Mouse (Mus musculus) gastrocnemius, postnatal 36 days (tissue): ENCODE data around the gene Skap1. TPM values are rescaled to one million over a fixed set of nuclear protein-coding genes. Genes with fewer than 3 reads are reported as not detected.
A peak's percentile ranks its signal among the peaks of the same experiment; 100 is the strongest.

Experiments
- DNase-seq, 2 experiments: peaks; one replicate each; pipeline ENCODE4 v3.0.0; 2022
- intact Hi-C: fragments of 180-260 bp; cut with DNase I; formaldehyde crosslinking; loops from one replicate; pipeline ENCODE4 v1.15.1; 2025
- total RNA-seq, 2 experiments: library from RNA; stranded (reverse); gene quantifications; 2 replicates each; pipeline ENCODE4 v1.2.3; 2021

Skap1 gene
- total RNA-seq, 2 experiments from 2014 or later: 1.6 TPM; not detected in 1

DNA sequence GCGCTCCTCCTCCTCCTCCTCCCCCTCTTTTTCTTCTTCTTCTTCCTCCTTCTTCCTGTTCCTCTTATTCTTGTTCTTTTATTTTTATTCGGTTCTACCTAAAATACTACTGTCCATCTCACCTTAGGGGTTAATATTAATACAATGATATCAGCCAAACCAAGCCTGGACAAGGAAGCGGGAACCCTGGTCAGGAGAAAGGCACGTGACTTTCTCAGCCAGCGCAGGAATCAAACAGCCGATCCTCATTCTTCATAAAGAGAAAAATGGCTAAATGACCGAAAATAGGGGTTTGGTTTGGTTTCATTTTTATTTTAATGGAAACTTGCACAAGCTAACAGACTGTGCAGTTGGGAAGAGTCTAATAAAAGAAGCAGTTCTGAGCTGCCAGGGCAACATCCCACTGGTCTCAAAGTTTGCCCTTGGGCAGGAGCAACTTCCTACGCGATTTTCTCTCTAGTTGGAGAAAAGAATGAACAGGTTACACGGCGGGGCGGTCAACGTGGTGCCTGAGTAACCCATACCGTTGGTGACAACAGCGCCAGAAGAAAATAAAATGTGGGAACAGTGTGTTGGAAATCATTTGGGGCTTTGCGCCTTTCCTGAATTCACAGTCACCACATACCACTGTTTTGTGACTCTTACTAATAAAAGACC, 154.5 kb downstream of the Skap1 start:
- DNase-seq: no peak
- intact Hi-C loops: no loop called here

DNA sequence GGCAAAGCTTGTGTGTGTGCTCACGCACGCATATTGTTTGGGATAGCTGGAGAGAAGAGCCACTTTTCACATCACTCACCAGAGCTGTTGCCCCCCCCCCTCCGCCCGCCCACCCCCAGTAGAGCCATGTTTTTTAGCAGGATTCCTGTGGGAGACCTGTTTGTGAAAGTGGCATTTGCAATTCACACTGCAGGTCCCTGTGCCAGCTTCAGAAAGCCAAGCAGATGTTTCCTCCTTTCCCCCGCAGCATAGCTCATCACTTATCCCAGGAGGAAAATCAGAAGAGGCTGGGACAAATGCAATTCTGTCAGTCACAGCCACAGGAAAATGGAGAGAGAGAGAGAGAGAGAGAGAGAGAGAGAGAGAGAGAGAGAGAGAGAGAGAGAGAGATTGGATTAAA, 155.2 kb downstream of the Skap1 start:
- intact Hi-C loops: no loop called here
- DNase-seq: no peak

DNA sequence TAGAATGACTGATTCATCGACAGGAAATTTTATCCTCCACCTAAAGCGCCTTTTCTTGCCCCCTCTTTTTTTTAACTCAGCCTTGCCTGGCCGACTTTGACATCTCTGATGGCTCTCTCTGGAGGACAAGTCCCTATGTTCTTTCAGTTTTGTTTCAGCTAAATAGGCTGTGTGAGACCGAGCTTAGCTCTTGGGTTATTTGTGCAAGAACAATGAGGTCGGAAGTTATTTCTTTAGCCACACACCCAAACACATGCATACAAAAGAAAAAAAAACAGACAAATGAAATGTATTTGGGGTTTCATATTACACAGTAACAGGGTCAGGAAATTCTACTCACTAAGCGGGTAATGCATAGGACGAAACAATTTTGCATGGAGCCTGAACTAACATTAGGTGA, 155.6 kb downstream of the Skap1 start:
- no peak for DNase-seq
- intact Hi-C loops: loop anchor here (2.0 kb wide), 1 partner anchor 341 kb away; no protein-coding TSS in a partner anchor

DNA sequence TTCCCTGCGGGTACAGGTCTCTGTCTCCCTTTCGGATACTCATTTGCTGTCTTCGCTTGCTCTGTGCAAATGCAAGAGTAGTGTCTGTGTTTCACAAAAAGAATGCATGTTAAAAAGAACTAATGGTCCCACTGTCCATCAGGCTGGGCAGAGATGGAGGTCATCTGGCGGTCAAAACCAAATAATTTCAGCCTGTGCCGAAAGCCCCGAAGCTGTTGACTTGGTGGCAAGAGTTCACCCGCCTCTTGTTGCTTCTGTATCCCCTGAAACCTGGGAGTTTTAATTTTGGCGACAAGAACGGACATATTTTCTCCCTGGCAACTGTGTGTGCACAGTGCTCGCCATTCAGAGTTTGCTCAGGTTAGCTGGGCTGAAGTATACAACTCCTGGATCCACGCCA, 156.3 kb downstream of the Skap1 start:
- intact Hi-C loops: loop anchor here (2.0 kb wide), 1 partner anchor 342 kb away; no protein-coding TSS in a partner anchor
- DNase-seq: no peak

DNA sequence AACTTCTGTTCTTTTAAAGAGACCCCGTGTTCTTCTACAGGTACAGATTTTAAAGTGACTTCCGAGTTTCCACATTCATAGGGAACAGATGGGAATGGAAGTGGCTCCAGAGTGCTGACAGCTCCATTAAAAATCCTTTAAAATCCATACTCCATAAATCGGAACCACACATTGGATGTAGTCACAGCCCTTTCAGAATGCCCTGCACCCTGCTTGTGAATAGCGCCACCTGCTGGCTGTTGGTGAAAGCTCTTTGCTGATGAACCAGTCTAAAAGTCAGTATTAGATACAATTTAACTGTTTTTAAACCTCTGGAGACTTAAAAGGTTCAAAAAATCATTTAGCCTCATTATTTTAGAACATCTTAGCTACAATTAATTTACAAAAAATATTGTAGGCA, 156.8 kb downstream of the Skap1 start:
- intact Hi-C loops: loop anchor here (2.0 kb wide), 1 partner anchor 342 kb away; no protein-coding TSS in a partner anchor
- peak; percentile 34 to 56 for DNase-seq

DNA sequence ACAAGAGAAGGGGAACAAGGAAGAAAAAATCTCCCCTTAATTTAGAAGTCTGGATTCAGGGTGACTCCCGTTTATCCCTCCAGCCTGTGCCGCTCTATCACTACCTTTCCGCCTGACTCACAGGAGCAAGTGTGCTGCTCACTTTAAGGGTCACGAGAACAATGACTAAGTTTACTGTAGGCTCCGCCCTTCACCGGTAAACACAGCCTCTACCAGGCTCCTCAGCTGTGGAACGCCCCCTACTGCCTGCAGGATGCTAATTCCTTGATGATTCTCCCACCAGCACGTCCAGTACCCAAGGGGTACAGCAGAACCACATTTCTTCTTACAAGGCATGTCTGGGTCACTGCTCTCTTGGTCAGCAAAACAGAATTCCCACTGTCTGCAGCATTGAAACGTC, 158.4 kb downstream of the Skap1 start:
- intact Hi-C loops: no loop called here
- DNase-seq: peak in 1 of 2 experiments; percentile 19

DNA sequence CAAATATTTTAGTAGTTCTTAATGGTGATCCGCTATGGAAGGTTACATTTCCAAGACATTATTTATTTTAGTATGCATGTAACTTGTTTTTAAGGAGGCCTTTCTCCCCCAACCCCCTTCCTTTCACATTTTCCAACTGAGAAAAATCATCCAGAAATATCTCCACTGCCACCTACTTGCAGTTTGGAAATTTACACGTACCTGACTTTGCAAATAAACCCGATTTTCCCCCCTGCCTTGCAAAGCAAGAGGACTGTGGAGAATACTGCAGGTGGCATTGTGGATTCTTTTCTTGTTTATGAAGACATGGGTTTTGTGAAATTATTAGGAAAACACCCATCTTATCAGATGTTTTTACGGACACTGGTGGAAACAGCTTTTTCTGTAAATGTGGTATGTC, 160.0 kb downstream of the Skap1 start:
- intact Hi-C loops: no loop called here

DNA sequence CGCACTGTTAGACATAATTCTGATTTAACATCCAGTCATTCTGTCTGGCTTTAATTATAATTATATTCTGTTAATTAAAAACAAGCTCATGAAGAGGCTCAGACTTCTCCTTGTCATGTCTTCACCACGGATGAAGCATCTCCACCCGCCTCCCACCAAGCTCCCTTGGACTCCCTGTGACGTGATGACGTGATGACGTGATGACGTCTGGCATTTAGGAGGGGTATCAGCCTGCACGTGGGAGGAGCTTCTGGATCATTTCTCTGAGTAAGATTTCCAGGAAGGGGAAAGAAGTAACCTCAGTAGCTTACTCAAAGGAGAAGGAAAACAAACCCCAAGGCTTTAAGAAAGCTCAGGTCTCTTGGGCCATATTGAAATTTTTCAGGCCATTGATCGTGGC, 165.4 kb downstream of the Skap1 start:
- intact Hi-C loops: no loop called here
- DNase-seq: no peak

More for the DNA sequence above, 160.0 kb downstream of the Skap1 start:
- DNase-seq: no peak

DNA sequence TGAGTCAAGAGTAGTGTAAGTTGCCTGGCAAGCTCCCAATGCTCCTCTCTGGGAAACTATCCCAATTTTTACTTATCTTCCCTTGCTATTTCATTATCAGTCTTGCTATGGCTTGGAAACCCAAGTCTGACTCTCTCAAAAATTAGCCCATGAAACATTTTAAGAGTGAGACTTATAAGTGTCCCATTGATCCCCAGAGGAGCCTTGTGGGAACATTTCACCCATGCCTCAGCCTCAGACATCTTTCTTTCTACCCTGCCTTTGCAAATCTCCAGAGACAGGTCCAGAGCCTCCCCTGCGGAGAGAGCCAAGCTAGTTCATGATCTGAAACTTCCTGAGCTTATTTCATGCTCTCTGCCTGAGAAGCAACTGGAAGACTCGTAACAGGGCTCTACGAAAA, 167.1 kb downstream of the Skap1 start:
- intact Hi-C loops: no loop called here
- no peak for DNase-seq

DNA sequence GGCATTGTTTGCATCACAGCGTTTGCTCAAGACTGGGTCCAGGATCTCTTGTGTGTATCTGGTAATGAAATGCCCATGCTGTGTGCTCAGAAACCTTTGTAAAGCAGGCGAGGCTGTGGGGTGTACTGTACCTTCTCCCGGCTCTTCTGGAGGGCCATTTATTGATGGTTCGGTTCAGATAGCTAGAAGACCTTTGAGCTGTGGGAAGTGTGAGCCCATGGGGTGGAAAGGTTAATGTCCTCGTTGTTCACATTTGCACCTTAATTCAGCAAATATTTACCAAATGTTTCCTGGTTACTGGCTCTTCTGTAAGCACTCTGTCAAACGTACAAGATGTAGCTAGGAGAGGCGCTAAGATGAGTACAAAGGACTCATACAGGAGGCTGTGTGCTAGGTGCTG, 173.5 kb downstream of the Skap1 start:
- intact Hi-C loops: no loop called here
- no peak for DNase-seq

DNA sequence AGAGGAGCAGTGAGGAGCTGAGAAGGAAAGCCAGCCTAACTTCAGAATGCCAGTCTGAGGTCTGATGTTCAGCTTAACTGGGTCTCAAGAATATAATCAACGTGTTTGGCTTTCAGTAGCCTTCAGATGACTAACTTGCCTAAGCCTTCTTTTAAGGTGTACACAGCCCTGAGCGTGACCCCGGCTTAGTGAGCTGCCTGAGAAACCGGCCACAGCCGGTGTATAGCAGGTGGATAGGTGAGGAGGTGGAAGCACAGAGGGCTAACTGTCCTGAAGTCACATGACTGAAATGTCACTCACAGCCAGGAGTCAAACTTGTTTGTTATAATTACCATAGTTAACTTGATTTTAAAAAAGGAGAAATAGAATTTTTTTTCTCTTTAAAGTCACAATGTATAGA, 175.4 kb downstream of the Skap1 start:
- intact Hi-C loops: no loop called here
- DNase-seq: no peak

DNA sequence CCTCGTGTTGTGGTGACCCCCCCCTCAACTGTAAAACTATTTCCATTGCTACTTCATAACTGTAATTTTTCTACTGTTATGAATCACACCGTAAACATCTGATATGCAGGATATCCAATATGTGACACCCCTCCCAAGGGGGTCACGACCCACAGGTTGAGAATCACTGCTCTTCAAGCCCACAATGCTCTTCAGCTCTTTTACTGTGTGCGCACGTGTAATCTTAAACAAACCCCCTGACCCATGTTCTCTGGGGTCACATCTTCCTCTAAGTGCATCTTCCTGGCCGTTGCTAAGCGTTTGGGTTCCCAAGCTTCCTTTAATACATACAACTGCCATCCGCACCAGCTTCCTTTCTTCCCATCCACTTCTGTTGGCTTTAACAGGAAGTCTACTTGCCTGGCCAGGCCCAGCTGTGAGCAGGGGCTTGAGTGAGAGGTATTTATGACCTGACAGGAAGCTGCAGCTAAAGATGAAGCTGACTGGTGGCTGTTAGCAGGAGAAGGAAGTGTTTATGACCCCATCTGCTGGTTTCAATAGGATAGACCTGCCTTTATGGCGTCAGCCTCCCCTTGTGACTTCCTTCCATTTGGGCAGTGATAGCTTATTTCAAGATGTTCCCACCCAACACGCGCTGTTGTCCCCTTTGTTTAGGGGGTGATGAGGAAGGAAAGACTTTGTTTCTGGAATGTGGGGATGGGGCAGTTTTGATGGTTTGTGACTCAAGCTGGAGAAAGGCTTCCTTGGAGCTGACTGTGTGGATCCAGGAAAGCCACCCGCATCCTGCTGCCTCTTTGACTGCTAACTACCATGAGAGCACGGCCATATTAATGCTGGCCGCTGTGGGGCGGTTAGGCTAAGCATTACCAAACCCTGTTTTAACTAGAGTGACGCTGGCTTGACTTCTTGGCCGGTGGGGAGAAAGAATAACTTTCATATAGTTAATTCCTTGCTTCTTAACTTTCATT, 178.1 kb downstream of the Skap1 start:
- intact Hi-C loops: no loop called here
- no peak for DNase-seq

DNA sequence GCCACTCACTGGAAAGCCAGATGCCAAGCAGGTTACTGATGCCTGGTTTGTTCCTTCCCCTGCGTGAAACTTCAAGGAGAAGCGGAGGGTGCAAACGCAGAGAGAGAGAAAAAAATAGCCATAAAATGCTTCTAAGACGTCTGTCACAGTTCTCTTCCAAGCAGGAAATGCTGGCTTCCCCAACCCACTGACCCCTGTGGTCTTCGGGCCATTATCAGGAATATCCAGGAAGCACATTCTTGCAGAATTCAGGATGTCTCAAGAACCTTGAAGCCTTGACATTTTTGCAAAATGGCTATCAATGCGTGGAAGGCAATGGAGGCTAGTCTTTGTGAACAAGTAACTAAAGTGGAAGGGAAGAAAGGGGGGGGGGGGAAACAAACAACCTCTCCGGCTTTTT, 180.6 kb downstream of the Skap1 start:
- DNase-seq: no peak
- intact Hi-C loops: no loop called here

DNA sequence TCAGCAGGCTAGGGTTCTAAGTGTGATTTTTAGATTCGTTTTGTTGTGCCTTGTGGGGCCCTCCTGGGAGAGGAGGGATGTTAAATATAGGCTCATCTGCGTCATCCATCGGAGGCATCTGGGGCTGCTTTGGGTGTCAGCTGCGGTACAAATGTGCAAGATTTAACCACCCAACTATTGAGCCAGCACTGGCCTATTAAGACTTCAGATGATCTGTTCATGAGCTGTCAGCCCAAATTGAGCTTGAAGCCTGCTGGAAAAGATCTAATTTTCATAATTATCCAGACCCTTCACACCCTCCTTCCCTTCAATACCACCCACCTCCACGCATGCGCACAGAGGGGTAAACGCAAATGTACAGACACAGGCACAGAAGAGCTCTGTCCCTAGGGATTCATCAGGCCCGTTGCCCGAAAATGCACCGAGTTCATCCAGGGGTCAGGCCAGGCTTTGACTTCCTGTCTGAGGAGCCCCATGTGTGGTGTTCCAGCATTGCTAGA, 181.2 kb downstream of the Skap1 start:
- intact Hi-C loops: no loop called here
- peak; percentile 25 to 40 for DNase-seq

DNA sequence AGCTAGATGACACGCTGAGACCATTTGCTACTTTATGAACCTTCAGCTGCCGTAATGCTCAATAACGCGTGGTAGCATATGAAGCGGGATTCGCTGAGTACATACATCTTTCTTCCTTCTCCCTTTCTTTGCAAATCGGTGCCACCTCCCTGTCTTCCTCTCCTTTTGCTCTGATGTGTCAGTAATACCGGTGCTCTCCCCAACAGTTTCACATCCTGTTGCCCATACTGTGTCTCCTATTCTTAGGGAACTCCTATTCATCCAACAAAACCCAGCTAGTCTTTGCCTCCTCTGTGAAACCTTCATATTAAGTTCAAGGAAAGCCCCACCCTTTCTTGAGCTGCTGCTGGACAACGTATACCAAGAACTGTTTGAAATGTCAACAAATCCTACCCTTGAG, 187.5 kb downstream of the Skap1 start:
- no peak for DNase-seq
- intact Hi-C loops: no loop called here

DNA sequence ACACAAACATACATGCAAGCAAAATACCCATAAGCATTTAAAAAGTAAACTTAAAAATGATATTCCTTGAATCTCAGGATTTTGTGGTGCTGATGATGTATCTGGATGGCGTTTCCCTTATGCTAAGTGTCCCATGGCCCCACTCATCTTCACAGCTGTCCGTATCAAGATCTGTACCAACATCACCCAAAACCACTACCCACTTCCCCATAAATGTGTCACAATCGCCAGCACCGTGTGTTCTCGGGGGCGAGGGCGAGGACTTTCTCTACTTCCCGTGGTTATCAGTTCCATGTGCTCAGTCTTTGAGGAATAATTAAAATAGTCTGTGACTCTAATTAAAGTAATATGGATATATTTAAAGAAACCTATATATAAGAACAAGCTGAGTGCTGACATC, 189.5 kb downstream of the Skap1 start:
- no peak for DNase-seq
- intact Hi-C loops: no loop called here

DNA sequence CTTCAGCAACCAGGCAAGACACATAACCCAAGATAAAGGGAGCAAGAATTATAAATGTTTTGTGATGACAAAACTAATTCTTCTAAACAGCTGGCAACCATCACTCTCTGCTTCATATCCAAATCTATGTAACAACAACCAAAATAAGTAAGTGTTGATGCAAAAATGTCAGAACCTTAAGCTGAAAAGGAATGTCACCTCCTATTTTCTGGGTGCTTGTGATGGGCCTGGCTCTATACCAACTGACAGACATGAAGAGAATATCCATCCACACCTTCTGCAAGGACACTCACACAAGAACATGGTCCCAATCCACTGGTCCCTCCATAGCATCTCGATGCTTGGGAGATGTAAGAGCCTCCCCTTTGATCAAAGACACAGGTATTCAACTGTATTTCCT, 194.0 kb downstream of the Skap1 start:
- intact Hi-C loops: no loop called here
- no peak for DNase-seq

DNA sequence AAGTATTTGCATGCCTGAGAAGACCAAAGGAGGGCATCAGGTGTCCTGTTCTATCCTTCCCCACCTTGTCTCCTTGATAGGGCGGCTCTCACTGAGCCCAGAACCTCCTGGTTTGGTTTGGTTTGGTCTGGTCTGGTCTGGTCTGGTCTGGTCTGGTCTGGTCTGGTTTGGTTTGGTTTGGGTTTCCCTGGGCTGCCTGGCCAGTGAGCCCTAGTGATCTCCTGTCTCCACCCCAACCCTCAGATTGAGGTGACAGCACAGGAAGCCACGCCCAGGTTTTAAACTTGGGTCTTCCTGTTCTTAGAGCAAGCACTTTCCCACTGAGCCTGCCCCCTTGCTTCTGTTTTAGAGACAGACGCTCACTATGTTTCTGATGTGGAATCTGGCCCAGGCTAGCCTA, 202.5 kb downstream of the Skap1 start:
- no peak for DNase-seq
- intact Hi-C loops: no loop called here

DNA sequence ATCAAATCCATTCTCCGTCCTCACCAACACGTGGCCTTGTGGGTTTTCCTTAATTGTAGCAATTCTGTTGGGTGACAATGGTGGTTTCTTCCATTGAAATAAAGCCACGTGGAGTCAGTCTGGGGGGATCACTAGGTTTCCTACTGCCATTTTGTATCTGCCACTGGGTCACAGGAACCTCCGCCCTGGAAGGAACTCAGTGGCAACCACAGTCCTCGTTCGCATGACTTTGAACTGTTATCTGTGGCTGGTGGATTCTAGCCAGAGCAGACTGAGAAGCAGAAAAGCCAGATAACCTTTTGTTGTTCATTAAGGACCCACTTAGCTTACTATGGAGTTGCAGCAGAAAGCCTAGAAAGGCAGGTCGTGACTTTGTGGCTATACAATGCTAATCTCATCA, 204.0 kb downstream of the Skap1 start:
- DNase-seq: no peak
- intact Hi-C loops: no loop called here

DNA sequence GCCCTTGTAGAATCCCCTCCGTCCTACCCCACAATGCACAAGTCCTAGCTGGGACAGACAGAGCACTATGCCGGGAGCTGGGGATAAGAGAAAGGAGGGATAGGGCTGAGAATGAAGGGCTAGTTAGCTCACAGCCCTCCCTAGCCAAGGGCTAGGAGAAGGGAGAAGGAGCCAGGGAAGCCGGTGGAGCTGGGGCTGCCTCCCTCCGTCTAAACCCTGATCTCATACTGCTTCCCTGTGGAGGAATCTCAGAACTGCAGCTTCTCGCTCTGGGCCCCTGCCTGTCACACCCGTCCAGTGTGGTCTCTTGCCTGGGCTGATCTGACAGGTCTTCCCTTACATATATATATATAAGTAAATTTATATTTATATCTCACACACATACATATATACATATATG, 209.4 kb downstream of the Skap1 start:
- DNase-seq: peak in 1 of 2 experiments; percentile 18
- intact Hi-C loops: no loop called here

DNA sequence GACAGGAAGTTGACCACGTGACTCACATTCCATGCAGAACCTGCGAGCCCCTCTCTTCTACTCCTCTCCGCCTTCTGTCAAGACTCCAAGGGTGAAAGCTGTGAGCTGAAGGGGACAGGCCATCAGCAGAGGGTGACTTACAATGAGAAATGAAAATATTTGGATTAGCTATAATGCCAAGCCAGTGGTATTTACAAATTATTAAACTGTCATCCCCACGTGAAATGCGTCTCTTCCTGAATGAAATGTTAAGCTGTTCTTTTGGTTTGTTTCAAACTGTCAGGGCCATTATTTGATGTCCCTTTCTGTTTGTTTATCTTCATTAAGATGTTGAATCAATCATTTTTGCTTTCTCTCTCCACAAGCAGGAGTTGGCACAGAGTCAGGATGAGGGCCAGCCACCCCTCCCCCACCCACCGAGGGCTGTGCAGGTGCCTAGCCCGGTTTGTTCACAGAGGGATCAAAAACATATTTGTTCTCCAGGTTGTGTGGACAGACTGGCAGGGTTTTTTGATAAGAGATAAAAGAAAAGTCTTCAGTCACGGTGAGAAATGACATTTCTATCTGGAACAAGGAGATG, 210.5 kb downstream of the Skap1 start:
- intact Hi-C loops: no loop called here
- DNase-seq: no peak
